Mouse (Mus musculus): ENCODE data around the gene Tent5a. TPM values are rescaled to one million over a fixed set of nuclear protein-coding genes. Genes with fewer than 3 reads are reported as not detected.

Tent5a gene
- polyA plus RNA-seq, 1 experiment from 2014 or later = 23.4 TPM

DNA sequence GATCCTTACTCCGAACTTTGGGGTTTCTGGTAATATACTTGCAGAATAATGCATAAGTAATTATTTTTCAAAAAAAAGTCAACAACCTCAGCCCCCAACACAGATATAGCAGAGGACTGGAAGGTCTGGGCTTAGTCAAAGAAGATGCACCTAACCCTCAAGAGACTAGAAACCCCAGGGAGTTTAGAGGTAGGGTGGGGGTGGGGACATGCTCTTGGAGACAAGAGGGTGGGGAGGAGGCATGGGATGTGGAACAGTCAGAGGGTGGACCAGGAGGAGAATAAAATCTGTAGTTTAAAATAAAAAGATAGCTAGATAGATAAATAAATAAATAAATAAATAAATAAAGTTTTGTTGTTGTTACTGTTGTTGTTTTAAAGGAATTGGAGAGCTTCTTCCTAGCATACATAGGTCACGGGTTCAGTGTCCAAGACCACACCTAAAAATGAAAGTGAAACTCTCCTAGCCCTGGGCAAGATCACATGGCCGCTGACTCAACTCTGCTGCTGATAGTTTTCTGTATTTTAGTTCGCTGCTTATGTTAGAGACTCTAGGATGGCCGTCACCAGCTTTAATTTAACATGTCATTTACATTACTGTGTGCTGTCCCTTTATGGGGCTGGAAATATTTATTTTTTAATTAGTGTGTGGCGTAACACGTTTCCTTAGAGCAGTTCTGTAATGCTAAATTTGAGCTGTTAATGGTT is 30.2 kb upstream of the Tent5a start:
- H3K36me3 ChIP-seq (ENCODE audit: control insufficient read depth, insufficient read depth) = no peaks in the 10 kb centered on the region
- WGBS = 61% methylated on average over 7 of the region's 7 CpGs
- H3K9ac ChIP-seq (ENCODE audit: low read depth, low read length) = no peak overlapping the region
- no peaks in the 10 kb centered on the region for H3K9me3 ChIP-seq (ENCODE audit: control insufficient read depth)
- no peaks in the 10 kb centered on the region; the same call in 1 of the 2 replicates for H3K4me1 ChIP-seq (replicated peaks; ENCODE audit: control insufficient read depth, insufficient read depth, low read length)
- H3K4me3 ChIP-seq (ENCODE audit: low read depth, low read length) = no peak overlapping the region
- no peak overlapping the region for H3K4me2 ChIP-seq (replicated peaks; ENCODE audit: low read depth)
- ATAC-seq = peak; percentile 74
- H3K27ac ChIP-seq (ENCODE audit: low read depth, low read length) = no peak overlapping the region
- TF ChIP-seq CTCF (IDR thresholded peaks at IDR 0.05; ENCODE audit: low read depth) = no peak
- H3K27me3 ChIP-seq (replicated peaks; ENCODE audit: control insufficient read depth, insufficient read depth, low read length) = no peaks in the 10 kb centered on the region

GRCm38 (mm10) chr9:85355559-85355958 is 28.4 kb upstream of the Tent5a start:
- Histone ChIP-seq H3K9ac (ENCODE audit: low read depth, low read length) (no peak overlapping the region), H3K36me3 (ENCODE audit: control insufficient read depth, insufficient read depth) (no peaks in the 10 kb centered on the region), H3K9me3 (ENCODE audit: control insufficient read depth) (no peaks in the 10 kb centered on the region), H3K4me2 (replicated peaks; ENCODE audit: low read depth) (no peak overlapping the region), H3K27me3 (replicated peaks; ENCODE audit: control insufficient read depth, insufficient read depth, low read length) (no peaks in the 10 kb centered on the region), H3K4me1 (replicated peaks; ENCODE audit: control insufficient read depth, insufficient read depth, low read length) (no peaks in the 10 kb centered on the region; the same call in 1 of the 2 replicates), H3K27ac (ENCODE audit: low read depth, low read length) (no peak overlapping the region), H3K4me3 (ENCODE audit: low read depth, low read length) (no peak overlapping the region)
- no peak for ATAC-seq
- TF ChIP-seq CTCF (IDR thresholded peaks at IDR 0.05; ENCODE audit: low read depth) = no peak
- WGBS = 85% methylated on average over 5 of the region's 5 CpGs

- H3K9me3 ChIP-seq (ENCODE audit: control insufficient read depth) = no peaks in the 10 kb centered on the region
- peak overlapping the region; percentile 64 for H3K27ac ChIP-seq (ENCODE audit: low read depth, low read length)
- H3K27me3 ChIP-seq (replicated peaks; ENCODE audit: control insufficient read depth, insufficient read depth, low read length) = no peaks in the 10 kb centered on the region
- 33% methylated on average over 10 of the region's 10 CpGs for WGBS
- H3K4me1 ChIP-seq (replicated peaks; ENCODE audit: control insufficient read depth, insufficient read depth, low read length) = no peaks in the 10 kb centered on the region
- no peaks in the 10 kb centered on the region for H3K36me3 ChIP-seq (ENCODE audit: control insufficient read depth, insufficient read depth)
- 0 out of 2 replicates have a peak overlapping the region, but pooled peaks have one; percentile 4 for H3K4me2 ChIP-seq (replicated peaks; ENCODE audit: low read depth)
- no peak overlapping the region for H3K9ac ChIP-seq (ENCODE audit: low read depth, low read length)
- no peak overlapping the region for H3K4me3 ChIP-seq (ENCODE audit: low read depth, low read length)
- peak; percentile 45; the same call in 1 of the 2 replicates for ATAC-seq
- TF ChIP-seq CTCF (IDR thresholded peaks at IDR 0.05; ENCODE audit: low read depth) = no peak
Observed at GRCm38 (mm10) chr9:85347823-85348523, 20.8 kb upstream of the Tent5a start.

DNA sequence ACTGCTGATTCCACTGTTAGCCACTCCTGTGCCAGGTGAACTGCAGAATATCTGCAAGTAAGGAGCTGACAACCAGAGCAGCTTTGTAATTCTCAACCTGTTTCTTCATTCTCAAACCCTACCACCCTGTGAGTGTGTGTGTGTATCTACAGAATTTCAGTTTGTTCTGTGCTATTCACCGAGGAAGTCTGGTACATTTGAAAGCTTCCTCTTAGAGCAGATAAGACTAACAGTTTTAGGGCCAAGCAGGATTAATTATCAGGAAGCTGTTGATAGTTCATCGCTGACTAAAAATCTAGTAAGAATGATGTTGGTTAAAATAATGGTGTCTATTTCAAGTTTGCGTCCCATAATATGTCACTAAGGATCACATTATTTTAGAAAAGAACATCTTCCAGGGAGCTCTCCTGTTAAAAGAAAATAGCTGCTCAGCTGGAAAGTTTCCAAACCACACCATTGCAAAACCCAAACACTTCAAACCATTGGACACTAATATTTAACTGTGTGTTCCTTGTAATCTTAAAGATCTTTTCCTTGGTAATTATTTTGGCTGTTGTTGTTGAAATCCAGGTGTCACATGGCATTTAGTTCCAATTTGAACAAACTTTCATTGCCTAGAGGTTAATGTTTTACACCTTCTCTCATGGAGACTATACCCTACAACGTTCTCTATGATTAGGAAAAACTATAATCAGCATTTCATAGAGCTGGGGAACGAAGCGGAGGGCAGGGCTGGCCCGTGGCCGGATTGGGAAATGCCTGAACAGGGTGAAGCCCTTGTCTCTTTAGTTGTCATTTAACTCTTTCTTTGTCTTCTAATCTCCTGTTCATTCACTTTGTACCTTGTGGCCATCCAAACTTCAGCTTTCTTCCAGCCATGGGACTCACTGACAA is 16.0 kb upstream of the Tent5a start:
- Histone ChIP-seq H3K9ac (ENCODE audit: low read depth, low read length) (no peak overlapping the region), H3K4me2 (replicated peaks; ENCODE audit: low read depth) (no peak overlapping the region), H3K4me1 (replicated peaks; ENCODE audit: control insufficient read depth, insufficient read depth, low read length) (no peaks in the 10 kb centered on the region), H3K9me3 (ENCODE audit: control insufficient read depth) (no peaks in the 10 kb centered on the region), H3K36me3 (ENCODE audit: control insufficient read depth, insufficient read depth) (no peaks in the 10 kb centered on the region), H3K27me3 (replicated peaks; ENCODE audit: control insufficient read depth, insufficient read depth, low read length) (no peaks in the 10 kb centered on the region), H3K4me3 (ENCODE audit: low read depth, low read length) (no peak overlapping the region), H3K27ac (ENCODE audit: low read depth, low read length) (no peak overlapping the region)
- no peak for TF ChIP-seq CTCF (IDR thresholded peaks at IDR 0.05; ENCODE audit: low read depth)
- peak; percentile 57; the same call in 1 of the 2 replicates for ATAC-seq
- WGBS = 22% methylated on average over 8 of the region's 8 CpGs

- TF ChIP-seq CTCF (IDR thresholded peaks at IDR 0.05; ENCODE audit: low read depth) = no peak
- no peak for ATAC-seq
- 54% methylated on average over 3 of the region's 3 CpGs for WGBS
- no peaks in the 10 kb centered on the region for H3K4me1 ChIP-seq (replicated peaks; ENCODE audit: control insufficient read depth, insufficient read depth, low read length)
- H3K4me2 ChIP-seq (replicated peaks; ENCODE audit: low read depth) = no peak overlapping the region
- no peaks in the 10 kb centered on the region for H3K9me3 ChIP-seq (ENCODE audit: control insufficient read depth)
- no peaks in the 10 kb centered on the region for H3K27me3 ChIP-seq (replicated peaks; ENCODE audit: control insufficient read depth, insufficient read depth, low read length)
- no peak overlapping the region for H3K9ac ChIP-seq (ENCODE audit: low read depth, low read length)
- no peak overlapping the region for H3K4me3 ChIP-seq (ENCODE audit: low read depth, low read length)
- H3K36me3 ChIP-seq (ENCODE audit: control insufficient read depth, insufficient read depth) = no peaks in the 10 kb centered on the region
- no peak overlapping the region for H3K27ac ChIP-seq (ENCODE audit: low read depth, low read length)
Observed at GRCm38 (mm10) chr9:85340303-85340702, 13.2 kb upstream of the Tent5a start.

DNA sequence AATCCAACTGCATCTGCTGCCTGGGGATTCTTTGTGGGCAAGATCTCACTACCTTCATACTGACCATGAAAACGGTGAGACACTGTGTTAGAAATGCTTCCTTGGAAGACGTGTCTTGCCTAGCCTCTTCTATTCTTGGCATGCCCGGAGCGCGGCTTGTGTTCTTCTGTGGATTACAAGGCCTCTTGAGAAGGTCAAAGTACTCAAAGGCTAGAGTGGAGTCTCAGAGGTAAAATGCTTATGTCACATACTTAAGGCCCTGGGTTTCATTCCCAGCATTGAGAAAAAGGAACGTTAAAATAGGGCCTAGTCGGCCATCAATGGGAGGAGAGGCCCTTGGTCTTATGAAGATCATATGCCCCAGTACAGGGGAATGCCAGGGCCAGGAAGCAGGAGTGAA is 8.9 kb upstream of the Tent5a start:
- TF ChIP-seq CTCF (IDR thresholded peaks at IDR 0.05; ENCODE audit: low read depth) = no peak
- no peaks in the 10 kb centered on the region for H3K9me3 ChIP-seq (ENCODE audit: control insufficient read depth)
- WGBS = 66% methylated on average over 7 of the region's 7 CpGs
- H3K36me3 ChIP-seq (ENCODE audit: control insufficient read depth, insufficient read depth) = no peaks in the 10 kb centered on the region
- H3K4me2 ChIP-seq (replicated peaks; ENCODE audit: low read depth) = no peak overlapping the region
- no peak overlapping the region for H3K27ac ChIP-seq (ENCODE audit: low read depth, low read length)
- no peak overlapping the region for H3K9ac ChIP-seq (ENCODE audit: low read depth, low read length)
- H3K4me3 ChIP-seq (ENCODE audit: low read depth, low read length) = no peak overlapping the region
- ATAC-seq = no peak
- H3K4me1 ChIP-seq (replicated peaks; ENCODE audit: control insufficient read depth, insufficient read depth, low read length) = no peaks in the 10 kb centered on the region
- H3K27me3 ChIP-seq (replicated peaks; ENCODE audit: control insufficient read depth, insufficient read depth, low read length) = no peaks in the 10 kb centered on the region
